Mouse (Mus musculus): ENCODE results near the gene Nup210.

Gene Nup210

GRCm38 (mm10) chr6:91116244-91117145 is at the start of gene Nup210:
TSS of gene Nup210 (minus strand) at chr6:91116829.
- DNase-seq (ENCODE audit: low spot score) = peak; percentile 90

GRCm38 (mm10) chr6:91165210-91165609 is 48.6 kb upstream of the Nup210 start:
- no peak for DNase-seq (ENCODE audit: low spot score)

- no peak for DNase-seq (ENCODE audit: low spot score)
Measured at GRCm38 (mm10) chr6:91164584-91164983, 48.0 kb upstream of the Nup210 start.

GRCm38 (mm10) chr6:91163195-91163911 is 46.7 kb upstream of the Nup210 start:
- no peak for DNase-seq (ENCODE audit: low spot score)

GRCm38 (mm10) chr6:91162314-91162713 is 45.7 kb upstream of the Nup210 start:
- DNase-seq (ENCODE audit: low spot score) = no peak

GRCm38 (mm10) chr6:91161506-91162235 is 45.0 kb upstream of the Nup210 start:
- no peak for DNase-seq (ENCODE audit: low spot score)

GRCm38 (mm10) chr6:91160976-91161375 is 44.3 kb upstream of the Nup210 start:
- DNase-seq (ENCODE audit: low spot score) = no peak

GRCm38 (mm10) chr6:91160399-91160798 is 43.8 kb upstream of the Nup210 start:
- DNase-seq (ENCODE audit: low spot score) = peak; percentile 55

GRCm38 (mm10) chr6:91159047-91159446 is 42.4 kb upstream of the Nup210 start:
- no peak for DNase-seq (ENCODE audit: low spot score)

- DNase-seq (ENCODE audit: low spot score) = no peak
Measured at GRCm38 (mm10) chr6:91157237-91157570, 40.6 kb upstream of the Nup210 start.

- peak; percentile 86 for DNase-seq (ENCODE audit: low spot score)
Measured at GRCm38 (mm10) chr6:91156554-91157236, 40.1 kb upstream of the Nup210 start, which contains the start of gene Hdac11. TSS of gene Hdac11 (plus strand) at chr6:91156665.

GRCm38 (mm10) chr6:91156062-91156461 is 39.4 kb upstream of the Nup210 start:
- DNase-seq (ENCODE audit: low spot score) = no peak

GRCm38 (mm10) chr6:91155286-91155685 is 38.7 kb upstream of the Nup210 start:
- DNase-seq (ENCODE audit: low spot score) = no peak

- no peak for DNase-seq (ENCODE audit: low spot score)
Measured at GRCm38 (mm10) chr6:91154685-91155084, 38.1 kb upstream of the Nup210 start.

- no peak for DNase-seq (ENCODE audit: low spot score)
Measured at GRCm38 (mm10) chr6:91153549-91154064, 37.0 kb upstream of the Nup210 start.

- no peak for DNase-seq (ENCODE audit: low spot score)
Measured at GRCm38 (mm10) chr6:91152892-91153548, 36.4 kb upstream of the Nup210 start.

GRCm38 (mm10) chr6:91147152-91147770 is 30.6 kb upstream of the Nup210 start:
- no peak for DNase-seq (ENCODE audit: low spot score)

- DNase-seq (ENCODE audit: low spot score) = no peak
Measured at GRCm38 (mm10) chr6:91146443-91147151, 30.0 kb upstream of the Nup210 start.

- DNase-seq (ENCODE audit: low spot score) = no peak
Measured at GRCm38 (mm10) chr6:91145572-91145971, 28.9 kb upstream of the Nup210 start.

GRCm38 (mm10) chr6:91145056-91145455 is 28.4 kb upstream of the Nup210 start:
- DNase-seq (ENCODE audit: low spot score) = no peak

Data from ovary, adult 18-20 months (tissue).